ENCODE assay signal across 6 mouse cellular contexts in genomic region chr12:3169705-3170287, GRCm38 (mm10).
DNase-seq lines count a peak whose midpoint lies in the region; ATAC-seq lines count a peak whose summit lies in the region.
"Not testable (repeated sequence)": the region's sequence is repeated elsewhere in the genome, so short reads cannot be mapped to it uniquely, and the experiment has no call there.

No protein-coding gene starts in this region.

- ATAC-seq in embryonic facial prominence, embryonic 11.5 days (replicated peaks; ENCODE audit: insufficient number of reproducible peaks, low FRiP score, low TSS enrichment, low read depth) = not testable (repeated sequence)
- peak; percentile 64; the same call in 1 of the 2 replicates for ATAC-seq in kidney, embryonic 15.5 days (replicated peaks; ENCODE audit: low FRiP score)

- H3K9ac ChIP-seq in embryonic facial prominence, embryonic 11.5 days (replicated peaks; ENCODE audit: low read length); kidney, embryonic 15.5 days: not testable (repeated sequence)

- H3K27ac ChIP-seq in embryonic facial prominence, embryonic 11.5 days (replicated peaks; ENCODE audit: low read depth, low read length); kidney, embryonic 15.5 days: not testable (repeated sequence)

- not testable (repeated sequence) for H3K4me3 ChIP-seq in embryonic facial prominence, embryonic 11.5 days (ENCODE audit: low read depth, low read length); kidney, embryonic 15.5 days (replicated peaks)

- H3K36me3 ChIP-seq in embryonic facial prominence, embryonic 11.5 days (replicated peaks; ENCODE audit: control insufficient read depth, insufficient read depth, low read depth, low read length); kidney, embryonic 15.5 days: not testable (repeated sequence)

- peak; percentile 39 for DNase-seq in R1 (ENCODE audit: low read depth, low spot score)
- peak; percentile 8 for DNase-seq in embryo, embryonic 10.5 days (ENCODE audit: low spot score)
- DNase-seq in embryonic facial prominence, embryonic 11.5 days (ENCODE audit: low spot score) = peak; percentile 3
- peak; percentile 3 for DNase-seq in kidney, adult 18-20 months
- DNase-seq in mesoderm, embryonic 11.5 days (ENCODE audit: low read depth, low spot score) = peak; percentile 0

- not testable (repeated sequence) for H3K27me3 ChIP-seq in embryonic facial prominence, embryonic 11.5 days (ENCODE audit: control insufficient read depth, insufficient read depth, low read length); kidney, embryonic 15.5 days

- not testable (repeated sequence) for H3K4me2 ChIP-seq in embryonic facial prominence, embryonic 11.5 days (ENCODE audit: low read depth, low read length); kidney, embryonic 15.5 days

- H3K4me1 ChIP-seq in embryonic facial prominence, embryonic 11.5 days (ENCODE audit: control insufficient read depth, insufficient read depth, low read length); kidney, embryonic 15.5 days: not testable (repeated sequence)

- WGBS in embryonic facial prominence, embryonic 11.5 days = 28% methylated on average over 8 of the region's 8 CpGs
- 33% methylated on average over 8 of the region's 8 CpGs for WGBS in kidney, embryonic 15.5 days

- not testable (repeated sequence) for H3K9me3 ChIP-seq in embryonic facial prominence, embryonic 11.5 days (replicated peaks; ENCODE audit: control insufficient read depth, low read length); kidney, embryonic 15.5 days (replicated peaks)
